Mouse (Mus musculus) left cerebral cortex, adult 11 months (tissue): Measurements from ENCODE around the gene Cep131.

ENCODE experiments used
- DNase-seq: peaks from one replicate; pipeline ENCODE4 v3.0.0; 2022; ENCODE audit warnings: low spot score

The Cep131 gene

DNA sequence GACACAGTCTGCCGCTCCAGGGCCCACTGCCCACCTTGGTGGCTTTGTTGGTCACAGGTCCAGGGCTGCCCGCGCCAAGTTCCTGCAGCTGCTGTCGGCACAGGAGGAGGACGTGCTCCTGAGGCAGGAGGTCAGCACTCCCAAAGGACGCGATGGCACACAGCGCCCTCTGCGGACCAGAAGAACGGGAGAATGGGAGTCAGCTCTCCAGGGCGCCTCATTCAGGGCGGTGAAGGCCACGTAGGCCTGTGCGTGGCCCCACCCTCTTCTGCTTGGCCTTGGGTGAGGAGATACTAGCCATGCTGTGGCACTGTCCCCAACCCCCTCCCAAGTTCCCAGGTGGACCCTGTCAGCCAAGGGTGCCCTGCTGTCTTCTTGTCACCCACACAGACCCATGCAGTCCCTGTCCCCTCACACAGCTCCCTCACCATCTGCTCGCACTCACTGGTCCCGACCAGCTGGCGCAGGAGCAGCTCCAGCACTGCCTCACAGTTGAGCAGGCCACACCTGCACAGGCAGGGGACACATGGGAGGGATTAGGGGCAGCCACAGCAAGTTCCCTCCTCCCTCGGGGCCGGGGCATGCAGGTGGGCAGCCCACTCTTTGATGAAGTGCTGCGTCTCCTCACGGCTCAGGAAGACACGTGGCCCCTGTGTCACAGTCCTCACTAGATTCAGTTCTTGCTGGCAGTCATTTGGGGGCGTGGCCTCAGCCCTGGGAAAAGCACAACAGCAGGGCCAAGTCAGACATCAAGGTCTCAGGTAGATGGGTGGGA lies 6.4 kb upstream of the Cep131 start:
- DNase-seq = no peak

DNA sequence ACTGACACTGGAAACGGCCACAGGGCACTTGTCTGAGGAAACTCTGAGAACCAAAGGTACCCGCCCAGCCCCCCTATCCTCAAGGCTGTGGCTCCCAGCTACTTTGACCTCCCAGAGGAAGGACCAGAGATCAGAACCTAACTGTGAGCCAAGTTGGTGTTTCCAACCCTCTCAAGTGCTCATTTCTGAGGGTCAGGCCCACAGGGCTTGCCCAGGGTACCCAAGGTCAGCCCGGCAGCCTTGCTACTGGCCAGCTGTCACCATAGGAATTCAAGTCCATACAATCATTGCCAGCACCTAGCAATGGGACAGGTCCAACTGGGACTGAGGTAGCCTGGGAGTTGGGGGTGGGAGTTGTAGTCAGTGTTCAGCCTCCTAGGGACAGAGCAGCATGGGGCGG lies 4.0 kb upstream of the Cep131 start:
- DNase-seq = no peak

DNA sequence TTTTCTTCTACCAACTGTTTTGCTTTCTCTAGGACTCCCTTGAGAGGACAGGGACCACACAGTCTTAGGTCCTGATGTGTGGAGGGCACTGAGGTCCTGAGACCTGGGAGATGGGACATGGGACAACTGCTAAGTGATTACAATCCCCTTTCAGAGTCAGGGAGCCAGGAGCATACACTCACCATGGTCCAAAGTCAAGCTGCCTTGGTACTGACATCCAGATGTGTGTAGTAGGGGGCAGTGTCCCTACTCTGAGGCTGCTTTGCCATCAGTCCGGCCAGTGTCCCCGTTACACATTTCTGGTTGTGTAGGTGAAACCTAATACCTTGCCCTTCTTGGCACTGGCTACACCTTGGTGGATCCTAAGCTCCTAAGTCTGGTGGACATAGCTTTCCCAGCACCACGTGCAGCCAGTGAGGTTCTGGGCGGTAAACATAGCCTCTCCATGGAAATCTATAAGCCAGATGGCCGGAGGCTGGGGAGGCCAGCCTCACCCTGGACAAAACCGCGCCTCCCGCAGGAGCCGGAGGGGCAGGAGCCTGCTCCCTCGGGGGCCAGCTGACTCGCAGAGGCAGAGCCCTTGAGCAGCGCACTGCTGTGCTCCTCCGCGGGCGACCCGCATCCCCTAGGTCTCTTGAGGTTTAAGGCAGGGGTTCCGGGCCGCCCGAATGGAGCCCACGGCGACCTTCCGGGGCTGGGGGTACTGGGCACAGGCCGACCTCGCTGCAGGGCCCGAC lies 568 bp downstream of the Cep131 start:
- DNase-seq = no peak

DNA sequence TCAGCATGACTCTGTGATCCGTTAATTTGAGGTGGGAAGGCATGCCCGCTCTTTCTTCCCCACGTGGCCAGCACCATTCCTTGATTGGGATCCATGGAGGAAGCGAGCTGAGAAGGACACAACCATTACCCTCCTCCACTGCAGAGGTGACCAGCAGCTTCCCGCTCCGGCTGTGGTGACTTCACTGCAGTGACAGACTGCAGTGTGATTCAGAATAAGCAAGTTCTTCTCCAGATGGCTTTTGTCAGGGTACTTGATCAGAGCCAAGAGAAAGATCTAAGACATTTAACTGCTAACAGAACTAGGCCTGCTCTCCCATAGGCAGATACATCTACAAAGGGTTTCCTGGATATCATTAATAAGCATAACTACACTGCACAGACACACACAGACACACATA lies 6.3 kb downstream of the Cep131 start:
- no peak for DNase-seq

DNA sequence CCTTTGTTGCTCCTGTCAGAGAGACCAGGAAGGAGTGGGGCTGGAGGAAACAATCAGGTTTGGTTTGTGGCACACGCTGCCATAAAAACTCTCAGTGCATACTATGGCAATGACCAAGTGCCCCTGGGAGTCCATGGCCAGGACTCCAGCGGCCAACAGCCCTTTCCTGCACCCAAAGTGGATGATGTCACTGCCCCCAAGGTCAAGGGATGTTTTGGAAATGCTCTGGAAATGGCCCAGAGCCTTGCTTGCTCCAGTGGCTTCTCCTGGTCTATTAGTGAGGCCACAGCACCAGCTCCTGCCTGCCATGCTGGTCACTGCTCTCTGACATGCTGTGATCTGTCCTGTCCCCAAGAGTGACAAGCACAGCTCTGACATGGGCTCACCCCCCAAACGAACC lies 10.4 kb downstream of the Cep131 start:
- DNase-seq = no peak

DNA sequence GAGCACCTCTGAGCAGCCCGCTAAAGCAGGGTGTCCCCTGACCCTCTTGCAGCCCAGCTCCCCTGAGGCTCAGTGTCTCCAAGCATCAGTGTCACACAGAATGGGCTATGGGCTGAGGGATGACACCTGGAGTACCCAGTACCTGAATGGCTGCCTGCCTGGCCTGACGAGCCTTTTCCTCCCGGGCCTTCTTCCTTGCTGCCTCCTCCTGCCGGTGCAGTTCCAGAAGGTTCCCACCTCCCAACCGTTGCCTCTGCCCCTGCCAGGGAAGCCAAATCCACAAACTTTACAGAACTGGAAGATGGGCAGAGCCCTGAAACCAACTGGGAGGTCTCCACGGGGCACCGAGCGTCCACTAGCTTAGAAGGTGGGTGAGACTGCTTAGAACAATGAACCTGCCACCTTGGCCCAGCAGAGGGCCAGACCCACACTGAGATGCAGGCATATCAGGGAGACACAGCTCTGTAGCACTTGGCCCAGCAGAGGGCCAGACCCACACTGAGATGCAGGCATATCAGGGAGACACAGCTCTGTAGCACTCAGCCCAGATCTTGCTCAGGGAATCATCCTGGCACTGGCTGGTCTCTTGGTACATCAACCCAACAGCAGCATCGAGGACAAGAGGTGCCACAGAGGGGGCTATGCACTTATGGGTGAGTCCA lies 13.5 kb downstream of the Cep131 start:
- no peak for DNase-seq

DNA sequence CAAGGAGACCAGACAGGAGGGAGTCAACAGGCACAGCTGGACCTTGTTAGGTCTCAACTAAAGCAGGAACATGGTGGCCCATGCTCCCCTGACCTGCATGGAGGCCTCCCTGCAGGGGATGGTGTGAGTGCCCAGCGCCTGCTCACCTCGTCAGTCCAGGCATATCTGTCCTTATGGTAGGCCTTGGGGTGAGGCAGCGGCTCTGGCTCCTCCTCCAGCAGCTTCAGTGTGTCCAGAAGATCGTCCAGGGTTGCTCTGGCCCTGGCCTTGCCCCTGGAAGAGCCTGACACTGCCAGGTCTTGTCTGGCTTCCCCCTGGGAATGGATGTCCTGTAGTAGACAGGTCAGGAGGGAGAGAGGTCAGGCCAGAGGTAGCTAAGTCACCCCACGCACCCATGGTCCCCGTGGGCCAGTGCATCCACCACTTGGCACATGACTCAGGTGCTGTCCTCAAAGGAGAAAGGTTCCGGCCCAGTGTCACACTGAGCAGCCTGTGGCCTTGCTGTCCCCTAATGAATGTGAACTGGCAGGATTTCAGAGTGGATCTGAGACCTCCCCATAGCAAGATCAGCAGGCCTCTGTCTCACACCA lies 14.8 kb downstream of the Cep131 start:
- no peak for DNase-seq

DNA sequence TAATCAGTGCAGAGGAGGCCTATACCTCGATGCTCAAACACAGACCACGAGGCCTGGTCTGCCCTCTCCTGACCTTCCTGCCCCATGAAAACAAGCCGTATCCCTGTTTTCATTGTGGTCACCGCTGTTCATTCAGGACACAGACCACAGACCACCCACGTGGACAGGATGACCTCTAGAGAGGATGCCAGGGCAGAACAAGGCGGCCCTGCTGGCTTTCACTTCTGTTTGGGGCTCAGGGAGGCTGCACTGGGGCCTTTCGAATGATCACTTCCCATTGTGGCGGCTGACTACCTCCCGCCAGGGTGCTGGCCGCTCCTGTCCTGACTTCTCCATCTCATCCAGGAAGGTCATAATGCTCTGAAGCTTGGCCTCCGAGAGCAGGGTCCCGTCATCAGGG lies 15.6 kb downstream of the Cep131 start:
- DNase-seq = no peak

DNA sequence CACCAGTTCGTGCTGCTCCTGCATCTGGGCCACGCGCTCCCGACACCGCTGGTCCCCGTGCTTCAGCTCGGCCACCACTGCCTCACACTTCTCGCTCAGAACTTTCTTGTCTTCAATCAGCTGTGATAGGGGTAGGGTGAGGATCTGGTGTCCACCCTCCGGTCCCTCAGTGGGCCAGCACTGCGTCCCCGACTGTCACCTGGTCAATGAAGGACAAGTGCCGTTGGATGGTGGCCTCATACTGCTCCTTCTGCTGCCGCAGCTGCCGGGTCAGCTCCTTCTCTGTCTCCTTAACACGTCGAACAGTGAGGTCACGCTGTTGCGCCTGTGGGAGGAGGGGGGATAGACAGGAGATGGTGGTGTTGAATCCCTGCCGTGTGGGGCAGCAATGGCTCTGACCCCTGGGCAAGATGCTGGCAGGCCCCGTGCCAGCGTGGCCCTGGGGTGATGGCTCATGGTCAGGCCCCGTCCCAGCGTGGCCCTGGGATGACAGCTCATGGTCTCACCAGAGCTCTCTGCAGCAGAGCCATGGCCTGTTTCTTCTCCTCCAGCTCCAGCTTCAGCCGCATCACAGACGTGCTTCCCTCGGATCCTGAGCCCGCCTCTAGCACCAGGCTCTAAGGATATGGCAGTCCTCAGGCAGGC lies 16.2 kb downstream of the Cep131 start:
- DNase-seq = no peak

DNA sequence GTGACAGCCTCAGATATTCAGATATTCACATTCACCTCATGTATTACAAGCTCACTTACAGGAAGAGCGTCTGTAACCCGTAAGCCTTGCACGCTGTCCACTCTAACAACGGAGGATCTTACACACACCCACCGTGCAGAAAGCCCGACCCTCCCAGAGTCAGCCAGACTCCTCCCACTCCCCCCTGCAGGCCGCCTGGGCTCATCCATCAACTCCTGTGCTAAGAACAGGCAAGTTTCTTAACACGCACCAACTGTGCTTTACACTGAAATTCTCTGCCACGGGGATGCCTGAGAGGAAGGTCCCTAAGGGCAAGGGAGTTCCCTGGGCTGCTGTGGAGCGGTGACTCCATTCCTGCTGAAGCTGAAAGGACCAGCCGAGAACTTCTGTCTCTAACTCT lies 17.4 kb downstream of the Cep131 start:
- DNase-seq = no peak

DNA sequence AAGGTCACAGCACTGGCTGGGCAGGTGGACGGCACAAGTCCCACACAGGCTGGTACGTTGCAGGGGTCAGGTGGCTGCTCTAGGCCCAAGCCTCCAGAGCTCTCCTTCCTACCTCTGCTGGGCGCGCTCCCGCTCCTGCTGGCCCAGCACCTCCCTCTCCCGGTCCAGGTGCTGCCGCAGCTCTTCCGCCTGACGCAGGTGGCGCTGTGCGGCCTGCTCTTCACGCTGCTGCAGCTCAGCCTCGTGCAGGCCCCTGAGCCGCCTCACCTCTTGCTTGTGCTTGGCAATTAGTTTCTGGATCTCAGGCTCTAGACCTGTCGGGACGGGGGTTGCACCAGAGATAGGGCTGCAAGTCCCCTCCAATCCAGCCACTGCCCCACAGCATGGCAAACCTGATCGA lies 18.8 kb downstream of the Cep131 start:
- DNase-seq = no peak

DNA sequence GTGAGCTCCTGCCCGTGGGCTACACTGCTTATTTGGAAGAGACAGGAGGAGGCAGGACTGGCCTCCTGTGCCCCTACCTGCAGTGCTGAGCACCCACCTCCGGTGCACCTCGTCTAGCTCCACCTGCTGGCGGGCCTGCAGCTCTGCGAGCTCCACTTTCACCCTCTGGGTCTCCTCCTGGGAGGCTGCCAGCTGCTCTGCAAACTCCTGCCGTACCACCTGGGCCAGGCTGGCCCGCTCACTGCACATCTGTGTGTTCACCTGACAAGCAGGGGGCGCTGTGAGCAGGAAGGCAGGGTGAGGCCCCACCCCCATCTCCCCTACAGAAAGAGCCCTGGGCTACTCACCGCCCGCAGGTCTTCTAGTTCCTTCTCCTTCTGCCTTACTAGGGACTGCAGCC lies 21.3 kb downstream of the Cep131 start:
- DNase-seq = no peak

DNA sequence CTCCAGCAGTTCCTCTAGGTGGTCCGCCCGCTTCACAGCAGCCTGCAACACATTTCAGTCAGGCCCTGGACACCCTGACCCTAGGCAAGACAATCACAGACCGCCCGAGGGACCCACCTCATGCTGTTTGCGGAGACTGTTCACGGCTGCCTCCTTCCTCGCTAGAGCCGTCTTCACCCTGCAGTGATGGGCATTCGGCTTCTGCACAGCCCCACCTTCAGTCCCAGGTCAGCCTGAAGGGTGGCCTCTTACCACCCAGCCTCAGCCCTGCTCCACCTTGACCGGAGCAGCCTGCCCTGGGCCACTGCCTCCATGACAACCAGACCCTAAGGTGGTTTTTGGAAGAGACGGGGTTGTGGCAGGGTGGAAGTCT lies 22.0 kb downstream of the Cep131 start:
- DNase-seq = no peak

DNA sequence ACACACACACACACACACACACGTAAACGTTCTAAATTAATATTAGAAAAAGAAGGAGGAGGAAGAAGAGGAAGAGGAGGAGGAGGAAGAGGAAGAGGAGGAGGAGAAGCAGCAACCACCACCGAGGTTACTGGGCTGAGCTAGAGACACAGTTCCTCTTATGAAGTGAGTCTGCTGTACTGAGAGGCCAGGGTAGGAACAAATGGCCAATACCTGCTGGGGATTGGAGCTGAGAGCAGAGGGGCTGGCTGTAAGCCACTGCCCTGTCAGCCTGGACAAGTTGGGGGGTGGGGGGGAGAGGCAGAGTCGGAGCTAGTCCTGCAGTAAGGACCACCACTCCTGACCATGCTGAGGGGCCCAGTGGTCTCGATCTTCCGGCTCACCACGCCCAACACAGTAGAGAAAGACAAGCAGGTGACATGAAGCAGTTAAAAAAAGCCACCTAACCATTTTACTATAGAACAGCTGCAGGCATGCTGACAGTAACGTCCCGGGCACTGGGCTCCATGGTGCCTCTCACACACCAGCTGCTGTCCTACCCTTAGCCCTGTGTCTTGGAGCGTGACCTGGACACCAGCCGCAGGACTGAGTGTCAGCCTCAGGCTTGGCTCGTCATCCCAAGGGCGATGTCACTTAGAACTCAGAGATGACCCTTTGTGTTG lies 22.5 kb downstream of the Cep131 start:
- DNase-seq = no peak

DNA sequence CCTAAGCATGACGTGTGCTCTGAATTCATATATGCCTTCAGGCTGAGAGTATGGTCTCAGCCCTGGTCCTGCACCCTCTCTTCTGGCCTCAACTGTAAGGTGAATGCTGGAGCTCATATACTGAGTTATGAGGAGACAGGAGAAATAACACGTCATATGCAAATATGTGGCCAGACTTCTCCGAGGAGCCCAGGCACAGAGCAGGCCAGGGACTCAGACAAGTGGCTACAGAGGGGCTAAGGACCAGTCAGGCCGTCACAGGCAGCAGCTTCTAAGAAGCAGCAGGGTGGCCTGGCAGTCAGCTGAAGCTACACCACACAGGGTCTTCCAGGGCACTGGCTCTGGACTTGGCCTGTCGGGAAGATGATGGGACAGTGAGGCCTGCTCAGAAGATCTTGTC lies 23.3 kb downstream of the Cep131 start:
- no peak for DNase-seq

DNA sequence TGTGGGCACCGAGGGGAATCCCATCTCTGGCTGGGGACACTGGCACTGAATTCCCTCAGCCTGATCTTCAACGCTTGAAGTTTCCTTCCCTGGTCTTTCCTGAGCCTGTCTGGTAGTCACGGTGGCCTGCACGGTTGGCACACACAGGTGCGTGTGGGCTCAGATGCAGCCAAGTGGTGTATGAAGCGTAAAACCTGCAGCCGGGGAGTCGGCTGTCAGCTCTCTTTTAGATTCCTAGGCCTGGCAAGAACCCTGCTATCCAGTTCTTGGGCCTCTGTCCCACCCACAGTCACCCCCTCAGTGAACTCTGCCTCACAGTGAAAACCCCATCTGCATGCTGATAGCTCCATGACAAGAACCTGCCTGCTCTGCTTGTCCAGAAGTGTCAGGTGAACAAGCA lies 26.0 kb downstream of the Cep131 start:
- DNase-seq = no peak

DNA sequence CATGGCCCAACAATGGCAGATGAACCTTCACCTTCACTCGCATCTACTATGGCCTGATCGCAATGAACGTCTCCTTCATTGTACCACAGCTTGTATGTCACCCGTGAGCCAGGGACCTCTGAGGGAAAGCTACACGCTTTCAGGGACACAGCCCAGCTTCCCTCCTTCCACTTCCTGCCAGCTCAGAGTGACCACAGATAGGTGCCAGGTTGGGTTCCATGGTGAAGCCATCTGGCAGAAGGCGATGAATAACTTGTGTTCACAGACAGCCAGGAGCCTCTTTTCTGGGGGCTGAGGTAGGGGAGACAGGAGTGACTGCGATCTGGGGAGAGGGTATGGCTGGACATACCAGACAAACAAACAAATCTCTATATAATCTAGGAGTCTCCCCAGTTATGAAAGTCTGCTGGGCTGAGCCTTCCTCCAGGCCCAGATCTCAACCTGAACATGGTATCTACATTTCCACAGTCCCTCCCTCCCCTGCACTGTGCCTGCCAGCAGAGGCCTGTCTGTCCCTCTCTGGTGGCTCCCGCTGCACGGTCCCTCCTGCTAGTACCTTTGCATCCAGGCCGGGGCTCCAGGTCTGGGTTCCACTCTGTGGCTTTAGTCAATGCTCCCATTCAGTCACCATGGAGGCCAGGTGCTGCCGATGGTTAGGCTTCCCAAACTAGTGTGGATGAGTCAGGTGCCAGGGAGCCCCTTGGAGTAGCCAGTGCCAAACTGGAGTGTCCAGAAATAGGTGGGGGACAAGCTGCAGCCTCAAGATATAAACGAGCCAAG lies 30.5 kb downstream of the Cep131 start:
- no peak for DNase-seq

DNA sequence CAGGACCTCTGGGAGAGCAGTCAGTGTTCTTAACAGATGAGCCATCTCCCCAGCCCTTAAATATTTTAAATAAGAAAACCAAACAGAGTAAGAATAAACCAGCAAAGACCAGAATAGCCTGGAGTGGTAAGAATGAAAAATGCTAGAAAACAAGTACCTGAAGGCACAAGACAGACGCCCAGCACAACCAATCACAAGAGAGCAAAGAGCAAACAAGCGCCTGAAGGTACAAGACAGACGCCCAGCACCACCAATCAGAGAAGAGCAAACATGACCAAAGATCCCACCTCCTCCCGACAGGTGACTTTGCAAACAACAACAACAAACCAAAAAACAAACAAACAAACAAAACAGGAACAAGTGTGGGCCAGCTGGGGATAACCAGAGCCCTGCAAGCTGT lies 32.8 kb downstream of the Cep131 start:
- no peak for DNase-seq

DNA sequence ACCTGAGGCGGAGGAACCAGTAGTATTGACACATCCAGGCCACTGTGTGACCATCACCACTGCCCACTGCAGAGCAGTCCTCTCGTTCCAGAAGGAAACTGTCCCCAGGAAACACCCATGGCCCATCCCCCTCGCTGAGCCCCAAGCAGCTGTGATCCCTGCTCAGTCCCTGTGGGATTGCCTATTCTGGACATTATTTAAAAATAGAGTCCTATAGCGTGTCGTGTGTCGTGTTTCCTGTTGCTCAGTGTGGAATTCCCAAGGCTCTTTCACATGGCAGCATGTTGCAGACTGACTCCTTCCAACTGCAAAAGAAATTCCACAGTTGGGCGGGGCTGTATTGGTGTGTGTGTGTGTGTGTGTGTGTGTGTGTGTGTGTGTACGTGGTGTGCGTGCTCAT lies 34.4 kb downstream of the Cep131 start:
- no peak for DNase-seq

DNA sequence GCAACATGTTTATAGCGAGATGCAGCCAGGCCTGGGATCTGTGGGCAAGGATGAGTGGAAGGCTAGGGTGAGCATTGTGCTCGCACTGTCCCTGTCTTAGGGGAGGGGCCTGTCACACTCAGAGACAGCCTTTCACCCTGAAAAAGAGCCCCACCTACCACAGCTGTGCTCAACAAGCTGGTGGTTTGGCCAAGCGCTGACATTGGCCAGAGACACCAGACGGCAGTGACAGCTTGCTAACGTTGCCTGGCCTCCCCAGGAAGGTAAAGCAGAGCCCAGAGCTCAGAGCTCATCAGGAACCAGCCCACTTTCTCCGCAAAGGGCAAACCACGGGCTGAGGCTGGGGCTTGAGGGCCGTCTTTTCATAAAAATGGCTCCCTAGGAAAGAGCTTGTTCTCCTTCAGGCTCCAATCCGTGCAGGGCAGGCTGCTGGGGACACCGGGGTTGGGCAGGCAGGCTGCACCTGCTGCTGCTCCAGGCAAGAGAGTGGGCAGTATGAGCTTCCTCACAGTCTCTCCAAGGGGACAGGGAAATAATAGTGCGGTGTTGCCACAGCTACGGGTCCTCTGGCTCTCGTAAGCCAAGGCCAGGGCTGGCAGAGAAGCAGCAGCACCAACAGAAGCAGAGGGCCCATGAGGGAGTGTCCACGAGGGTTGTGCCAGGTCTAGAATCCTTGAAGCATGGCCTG lies 35.4 kb downstream of the Cep131 start:
- DNase-seq = no peak

DNA sequence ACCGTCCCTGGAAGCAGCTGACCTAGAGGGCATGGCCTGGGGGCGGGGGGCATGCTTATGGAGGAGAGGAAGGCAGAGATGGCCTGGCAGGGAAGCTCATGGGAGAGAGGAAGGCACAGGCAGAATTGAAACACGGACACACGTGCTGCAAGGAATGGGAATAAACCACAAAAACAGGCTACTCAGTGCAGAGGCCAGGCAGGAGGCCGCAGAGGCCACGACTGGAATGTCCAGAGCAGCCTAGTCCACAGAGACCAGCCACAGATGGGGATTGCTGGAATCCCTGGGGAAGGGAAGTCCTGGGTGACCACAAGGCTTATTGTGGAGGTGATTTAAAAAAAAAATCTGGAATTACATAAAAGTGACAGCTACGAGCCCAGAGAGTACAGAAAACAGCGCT lies 37.6 kb downstream of the Cep131 start:
- no peak for DNase-seq
